Mouse (Mus musculus): ENCODE results near the gene Nubp1.

Gene Nubp1

DNA sequence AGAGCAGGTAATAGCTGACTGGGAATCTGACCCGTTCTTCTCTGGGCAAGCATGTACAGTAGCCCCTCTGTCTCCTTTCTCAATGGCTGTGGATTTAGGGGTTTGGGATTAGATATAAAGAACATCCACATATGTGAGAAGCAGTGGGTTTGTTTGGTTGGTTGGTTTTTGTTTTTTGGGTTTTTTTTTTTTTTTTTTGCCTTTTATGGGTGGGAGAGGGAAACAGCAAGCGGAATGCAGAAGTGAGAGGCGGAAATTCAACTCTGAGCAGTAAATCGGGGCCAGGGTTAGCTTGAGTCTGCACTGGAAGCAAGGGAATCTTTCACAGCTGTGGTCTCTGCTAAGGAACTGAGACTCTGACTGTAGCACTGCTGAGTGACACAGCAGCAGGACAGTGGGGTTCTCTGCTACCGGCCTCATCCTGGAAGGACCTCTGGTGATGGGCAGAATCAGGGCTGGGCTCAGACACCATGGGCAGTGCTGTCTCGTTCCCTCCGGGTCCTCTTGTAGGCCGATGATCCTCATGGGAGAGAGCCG lies 6.0 kb downstream of the Nubp1 start:
- no peak for DNase-seq (ENCODE audit: low read depth, low spot score)

- DNase-seq (ENCODE audit: low read depth, low spot score): no peak
Measured at GRCm38 (mm10) chr16:10420447-10421054, 8.8 kb downstream of the Nubp1 start.

GRCm38 (mm10) chr16:10431911-10432310 lies 20.2 kb downstream of the Nubp1 start:
- DNase-seq (ENCODE audit: low read depth, low spot score): no peak

GRCm38 (mm10) chr16:10432387-10432786 lies 20.6 kb downstream of the Nubp1 start:
- no peak for DNase-seq (ENCODE audit: low read depth, low spot score)

GRCm38 (mm10) chr16:10433344-10433743 lies 21.6 kb downstream of the Nubp1 start:
- DNase-seq (ENCODE audit: low read depth, low spot score): no peak

DNA sequence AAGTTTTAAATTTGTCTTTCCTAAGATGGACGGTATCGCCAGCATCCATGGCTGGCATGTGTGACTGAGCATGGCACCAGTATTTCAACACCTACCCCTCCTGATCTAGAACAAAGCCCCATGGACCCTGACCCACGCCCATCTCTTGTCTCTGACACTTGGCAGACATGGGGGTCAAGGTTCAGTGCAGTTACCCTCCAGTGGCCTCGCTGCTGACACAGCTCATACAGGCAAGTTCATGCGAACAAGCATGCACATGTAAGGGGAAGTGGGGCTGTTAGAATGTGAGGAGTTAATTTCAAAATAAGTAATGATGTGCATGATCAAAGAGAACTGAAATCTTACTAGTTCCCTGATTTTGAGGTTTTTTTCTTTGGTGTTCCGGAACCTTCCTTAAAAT lies 24.4 kb downstream of the Nubp1 start:
- DNase-seq (ENCODE audit: low read depth, low spot score): no peak

DNA sequence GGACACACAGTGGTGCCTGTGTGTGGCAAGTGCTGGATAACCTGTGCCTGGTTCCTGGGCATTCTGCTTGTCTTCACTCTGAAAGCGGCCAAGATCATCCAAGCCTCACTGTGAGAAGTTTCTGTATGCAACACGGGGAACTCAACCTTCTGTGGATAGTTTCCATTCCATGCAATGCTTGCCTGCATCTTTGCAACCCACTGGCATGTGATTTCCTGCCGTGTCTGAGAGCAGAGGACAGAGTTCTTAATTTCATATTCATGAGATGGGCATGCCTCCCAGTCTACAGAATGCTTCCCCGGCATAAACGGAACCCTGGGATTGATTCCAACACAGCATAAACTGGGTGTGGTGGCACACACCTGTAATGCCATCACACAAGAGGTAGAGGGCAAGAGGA lies 26.3 kb downstream of the Nubp1 start:
- DNase-seq (ENCODE audit: low read depth, low spot score): no peak

DNA sequence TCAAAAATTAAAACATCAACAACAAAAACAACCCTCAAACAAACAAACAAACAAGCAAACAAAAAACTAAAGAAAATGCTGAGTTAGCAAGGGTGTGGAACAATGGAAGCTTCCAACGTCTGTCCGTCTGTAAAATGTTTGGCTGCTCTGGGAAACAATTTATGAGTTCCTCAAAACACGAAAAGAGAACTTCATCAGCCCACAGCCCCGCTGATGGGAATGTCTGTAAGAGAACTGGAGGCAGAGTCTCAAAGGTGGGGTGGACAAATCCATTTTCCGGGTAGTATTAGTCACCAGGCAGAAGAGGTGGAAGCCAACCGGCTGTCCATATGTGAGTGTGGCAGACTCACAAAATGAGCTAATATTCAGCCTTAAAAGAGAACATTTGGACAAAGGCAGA lies 29.6 kb downstream of the Nubp1 start:
- no peak for DNase-seq (ENCODE audit: low read depth, low spot score)

DNA sequence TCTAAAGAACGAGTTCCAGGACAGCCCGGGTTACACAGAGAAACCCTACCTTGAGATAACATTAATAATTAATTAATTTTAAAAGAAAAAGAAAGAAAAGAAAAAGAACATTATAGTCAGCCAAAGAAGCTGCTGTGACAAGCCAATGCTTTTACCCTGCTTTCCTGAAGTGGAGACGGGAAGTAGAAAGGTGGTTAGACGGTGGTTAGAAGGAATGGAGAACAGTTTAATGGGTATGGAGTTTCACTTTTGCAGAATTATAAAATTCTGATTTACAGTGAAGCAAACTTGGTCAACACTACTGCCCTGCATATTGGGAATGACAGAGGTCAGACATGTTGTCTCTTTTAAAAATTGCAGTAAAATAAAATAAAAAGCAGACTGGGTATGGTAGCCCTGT lies 30.0 kb downstream of the Nubp1 start:
- DNase-seq (ENCODE audit: low read depth, low spot score): no peak

- peak; percentile 81 for DNase-seq (ENCODE audit: low read depth, low spot score)
Measured at GRCm38 (mm10) chr16:10443723-10444122, 32.0 kb downstream of the Nubp1 start.

- peak; percentile 56 for DNase-seq (ENCODE audit: low read depth, low spot score)
Measured at GRCm38 (mm10) chr16:10446573-10447263, 35.0 kb downstream of the Nubp1 start.

GRCm38 (mm10) chr16:10447264-10447594 lies 35.5 kb downstream of the Nubp1 start, which contains the start of gene Tvp23a:
Gene Tvp23a (minus strand): TSS chr16:10447362.
- peak; percentile 94 for DNase-seq (ENCODE audit: low read depth, low spot score)

DNA sequence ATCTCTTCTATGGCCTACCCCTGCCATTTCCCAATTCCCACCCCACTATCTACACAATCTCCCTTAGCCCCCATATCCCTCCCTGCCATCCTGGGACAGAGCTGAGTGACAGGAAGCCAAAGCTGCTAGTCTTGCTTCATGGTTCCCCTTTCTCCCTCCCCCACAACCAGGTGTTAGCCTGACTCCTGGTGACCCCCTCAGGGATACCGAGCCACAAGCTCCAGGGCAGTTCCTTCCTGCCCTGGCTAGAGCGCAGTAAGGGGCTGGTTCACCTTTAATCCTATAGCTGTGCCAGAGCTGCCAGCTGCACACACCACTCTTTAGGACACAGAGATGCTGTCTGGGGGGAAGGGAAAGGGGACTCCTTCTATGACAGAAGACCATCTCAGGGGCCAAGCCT lies 36.0 kb downstream of the Nubp1 start:
- DNase-seq (ENCODE audit: low read depth, low spot score): no peak

DNA sequence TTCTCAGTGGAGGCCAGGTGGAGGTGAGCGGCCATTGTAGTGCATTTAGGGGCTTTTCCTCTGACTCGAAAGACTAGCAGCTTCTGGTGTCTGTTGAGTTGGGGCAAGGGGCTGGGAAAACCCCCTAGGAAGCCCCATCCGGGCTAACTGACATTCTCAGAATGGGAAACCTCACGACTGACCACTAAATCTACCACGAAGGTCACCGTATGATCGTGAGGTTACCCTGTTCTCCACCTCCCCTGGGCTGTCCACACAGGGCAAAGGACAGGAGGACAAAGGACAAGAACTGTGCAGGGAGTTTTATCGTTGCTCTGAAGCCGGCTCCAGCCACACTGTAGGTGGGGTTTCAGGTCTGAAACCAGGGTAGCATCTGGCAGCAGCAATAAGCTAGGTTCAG lies 37.2 kb downstream of the Nubp1 start:
- DNase-seq (ENCODE audit: low read depth, low spot score): no peak

DNA sequence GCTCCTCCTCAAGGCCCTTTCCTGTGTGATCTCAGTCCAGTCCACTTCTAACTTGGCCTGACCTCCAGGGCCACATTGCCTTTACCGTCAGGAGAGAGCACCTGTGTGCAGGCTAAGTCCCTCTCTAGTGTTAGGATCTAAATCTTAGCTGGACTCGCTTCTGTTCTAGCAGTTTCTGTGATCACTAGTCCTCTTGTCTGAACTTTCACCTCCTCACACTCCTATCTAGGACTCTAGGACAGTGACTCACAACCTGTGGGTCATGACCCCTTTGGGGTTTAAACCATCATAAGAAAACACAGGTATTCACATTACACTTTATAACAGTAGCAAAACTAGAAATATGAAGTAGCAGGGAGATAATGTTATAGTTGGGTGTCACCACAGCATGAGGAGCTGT lies 40.2 kb downstream of the Nubp1 start:
- DNase-seq (ENCODE audit: low read depth, low spot score): no peak

- DNase-seq (ENCODE audit: low read depth, low spot score): peak; percentile 77
Measured at GRCm38 (mm10) chr16:10452445-10452896, 40.7 kb downstream of the Nubp1 start.

DNA sequence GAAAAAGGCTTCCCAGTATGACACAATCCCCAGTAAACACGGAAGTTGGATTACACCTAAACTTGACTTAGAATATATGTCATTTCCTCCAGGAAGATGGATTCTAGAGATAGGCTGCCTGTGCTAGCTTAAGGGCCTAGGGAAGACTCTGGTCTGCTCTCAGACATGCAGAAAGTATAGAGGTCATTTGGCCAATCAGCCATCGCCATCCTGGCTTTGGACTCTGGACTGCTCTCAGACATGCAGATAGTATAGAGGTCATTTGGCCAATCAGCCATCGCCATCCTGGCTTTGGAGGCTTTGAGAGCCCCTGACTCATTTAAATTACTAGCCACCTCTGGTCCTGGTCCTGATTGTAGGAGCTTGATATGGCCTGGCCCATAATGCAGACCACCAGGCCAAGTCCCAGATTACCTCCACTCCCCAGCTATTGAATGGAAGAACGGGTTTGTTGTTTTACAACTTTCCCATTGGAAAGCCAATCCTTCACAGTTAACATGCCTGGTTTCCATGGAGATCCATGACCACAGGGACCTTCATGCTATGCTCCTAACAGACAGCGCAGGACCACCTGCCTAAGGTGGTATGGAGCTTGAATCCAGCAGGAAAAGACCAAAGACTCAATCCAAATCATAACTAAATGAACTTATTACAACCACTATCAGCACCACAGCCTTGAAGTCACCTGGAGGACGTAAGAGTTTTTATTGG lies 42.3 kb downstream of the Nubp1 start:
- DNase-seq (ENCODE audit: low read depth, low spot score): no peak

DNA sequence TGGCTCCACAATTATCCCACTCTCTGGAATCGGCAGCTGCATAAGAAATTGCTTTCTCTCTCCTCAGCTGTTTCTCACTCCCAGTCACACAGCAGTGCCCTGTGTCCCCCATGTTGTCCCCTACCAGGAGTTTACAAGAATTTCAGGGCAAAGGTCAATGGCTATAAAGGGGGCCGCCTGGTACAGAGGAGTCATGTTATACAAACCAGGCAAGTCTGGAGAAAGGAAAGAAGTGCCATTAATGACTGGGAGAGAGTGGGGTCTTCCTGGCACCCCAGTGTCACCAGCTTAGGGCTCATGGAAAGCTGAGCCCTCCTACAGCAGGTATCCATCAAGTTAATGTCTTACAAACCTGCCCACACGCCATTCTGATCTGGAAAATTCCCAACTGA lies 42.8 kb downstream of the Nubp1 start:
- DNase-seq (ENCODE audit: low read depth, low spot score): no peak

- no peak for DNase-seq (ENCODE audit: low read depth, low spot score)
Measured at GRCm38 (mm10) chr16:10460188-10460587, 48.4 kb downstream of the Nubp1 start.

- no peak for DNase-seq (ENCODE audit: low read depth, low spot score)
Measured at GRCm38 (mm10) chr16:10461178-10461577, 49.4 kb downstream of the Nubp1 start.

- DNase-seq (ENCODE audit: low read depth, low spot score): peak; percentile 91
Measured at GRCm38 (mm10) chr16:10465011-10465681, 53.4 kb downstream of the Nubp1 start.

Data from 3T3-L1 (cell line).